Mouse (Mus musculus) hindbrain, embryonic 14.5 days (tissue): ENCODE data around the gene Ppp6r3. TPM values are rescaled to one million over a fixed set of nuclear protein-coding genes. Genes with fewer than 3 reads are reported as not detected.
"Not testable (repeated sequence)": the region's sequence is repeated elsewhere in the genome, so short reads cannot be mapped to it uniquely, and the experiment has no call there.

Experiments used
- ATAC-seq: fragments of 200-750 bp; cut with Nextera tagmentation; 2 replicates; pipeline ENCODE4 v1.8.0; 2017; ENCODE audit warnings: moderate number of reproducible peaks, mild to moderate bottlenecking, moderate TSS enrichment, moderate library complexity; ENCODE audit not compliant: low FRiP score
- DNase-seq: peaks from one replicate; pipeline ENCODE4 v3.0.0-alpha.2; 2015; ENCODE audit warnings: low spot score
- H3K27ac ChIP-seq: fragments of 300-500 bp; sonication (generic); 2 replicates; pipeline ENCODE4 v1.5.1; 2014; ENCODE audit warnings: mild to moderate bottlenecking, moderate library complexity
- H3K27me3 ChIP-seq: fragments of 300-500 bp; sonication (generic); 2 replicates; pipeline ENCODE4 v1.6.1; 2014; ENCODE audit warnings: mild to moderate bottlenecking, low read length, mixed read lengths; ENCODE audit not compliant: control insufficient read depth, insufficient read depth
- H3K36me3 ChIP-seq: fragments of 300-500 bp; sonication (generic); replicated peaks from 2 replicates; pipeline ENCODE4 v1.6.1; 2014; ENCODE audit not compliant: control insufficient read depth, insufficient read depth
- H3K4me1 ChIP-seq: fragments of 300-500 bp; sonication (generic); replicated peaks from 2 replicates; pipeline ENCODE4 v1.6.1; 2014; ENCODE audit warnings: antibody characterized with exemption, low read length, mixed read lengths; ENCODE audit not compliant: control insufficient read depth, insufficient read depth
- H3K4me2 ChIP-seq: fragments of 300-500 bp; sonication (generic); replicated peaks from 2 replicates; pipeline ENCODE4 v1.6.1; 2014; ENCODE audit warnings: mild to moderate bottlenecking, moderate library complexity
- H3K4me3 ChIP-seq: fragments of 300-500 bp; sonication (generic); replicated peaks from 2 replicates; pipeline ENCODE4 v1.5.1; 2014; ENCODE audit warnings: mild to moderate bottlenecking, low read length
- H3K9ac ChIP-seq: fragments of 300-500 bp; sonication (generic); 2 replicates; pipeline ENCODE4 v1.6.1; 2014
- H3K9me3 ChIP-seq: fragments of 300-500 bp; sonication (generic); 2 replicates; pipeline ENCODE4 v1.6.1; 2016; ENCODE audit warnings: low read length; ENCODE audit not compliant: control insufficient read depth
- WGBS: fragments of 180-500 bp; shearing (Covaris S2); extraction: QIAGEN DNeasy Blood & Tissue Kit; methylation state at CpG from one replicate; pipeline ENCODE4 v1.1.7; 2014; 5-methylcytosine and 5-hydroxymethylcytosine counted together
- polyA plus RNA-seq: library from polyadenylated mRNA; unstranded; fragments of >200 nt; fragmentation: Nextera tagmentation; extraction: Ambion mirVana; gene quantifications from 2 replicates; pipeline ENCODE4 v1.2.1, GENCODE M21; 2014

Ppp6r3 gene
- polyA plus RNA-seq, 1 experiment from 2014 or later, result 59.9 TPM

DNA sequence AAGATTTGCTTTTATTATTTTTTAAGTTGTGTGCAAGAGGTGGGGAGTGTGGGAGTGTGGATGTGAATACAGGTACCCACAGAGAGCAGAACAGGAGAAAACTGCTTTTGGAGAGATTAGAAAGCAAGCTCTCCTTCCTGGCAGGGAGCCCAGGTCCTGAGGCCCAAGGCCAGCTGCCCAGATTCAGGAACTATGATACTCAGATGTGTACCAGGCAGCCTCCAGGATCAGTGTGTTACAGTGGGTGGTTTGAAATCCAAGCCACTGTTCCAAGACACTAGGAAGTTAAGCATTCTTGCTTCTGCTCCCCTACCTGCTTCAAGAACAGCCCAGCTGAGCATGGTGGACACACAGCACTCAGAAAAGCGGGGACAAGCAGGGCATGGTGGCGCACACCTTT, 35.3 kb upstream of the Ppp6r3 start:
- Histone ChIP-seq H3K27ac (no peak overlapping the region), H3K4me3 (no peak overlapping the region), H3K36me3 (peaks cover 23% of the 10 kb centered on the region), H3K9ac (no peak overlapping the region), H3K4me2 (no peak overlapping the region), H3K4me1 (no peaks in the 10 kb centered on the region), H3K9me3 (no peaks in the 10 kb centered on the region), H3K27me3 (no peaks in the 10 kb centered on the region)
- ATAC-seq (no peak), DNase-seq (no peak)
- 100% methylated on average over 2 of the region's 2 CpGs for WGBS

GRCm38 (mm10) chr19:3609826-3610225, 34.3 kb upstream of the Ppp6r3 start:
- Histone ChIP-seq H3K9ac (no peak overlapping the region), H3K9me3 (no peaks in the 10 kb centered on the region), H3K27ac (no peak overlapping the region), H3K4me3 (no peak overlapping the region), H3K4me1 (no peaks in the 10 kb centered on the region), H3K4me2 (no peak overlapping the region), H3K27me3 (no peaks in the 10 kb centered on the region), H3K36me3 (peaks cover 17% of the 10 kb centered on the region)
- ATAC-seq (no peak), DNase-seq (no peak)
- 89% methylated on average over 10 of the region's 10 CpGs for WGBS

DNA sequence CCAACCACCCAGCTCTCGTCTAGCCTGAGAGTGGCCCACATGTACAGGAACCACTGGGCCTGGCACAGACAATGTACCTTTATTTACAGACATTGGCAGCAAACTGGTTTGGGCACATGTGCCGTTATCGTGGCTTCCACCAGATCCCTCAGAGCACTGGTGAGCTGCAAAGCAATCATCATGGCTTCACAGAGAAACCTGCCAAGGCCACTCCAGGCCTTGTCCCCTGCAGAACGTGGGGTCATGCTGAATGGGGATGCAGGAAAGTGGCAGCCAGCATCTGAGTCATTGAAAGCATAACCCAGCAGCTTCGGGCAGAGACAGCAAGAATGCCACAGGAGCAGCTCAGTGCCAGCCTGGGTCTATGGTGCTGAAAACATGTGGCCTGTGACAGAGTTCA, 18.8 kb upstream of the Ppp6r3 start:
- WGBS, result 91% methylated on average over 5 of the region's 5 CpGs
- Histone ChIP-seq H3K4me1 (no peaks in the 10 kb centered on the region), H3K4me3 (no peak overlapping the region), H3K9me3 (no peaks in the 10 kb centered on the region), H3K4me2 (no peak overlapping the region), H3K9ac (no peak overlapping the region), H3K27ac (no peak overlapping the region), H3K27me3 (no peaks in the 10 kb centered on the region), H3K36me3 (peaks cover 21% of the 10 kb centered on the region)
- no peak for DNase-seq
- no peak for ATAC-seq

DNA sequence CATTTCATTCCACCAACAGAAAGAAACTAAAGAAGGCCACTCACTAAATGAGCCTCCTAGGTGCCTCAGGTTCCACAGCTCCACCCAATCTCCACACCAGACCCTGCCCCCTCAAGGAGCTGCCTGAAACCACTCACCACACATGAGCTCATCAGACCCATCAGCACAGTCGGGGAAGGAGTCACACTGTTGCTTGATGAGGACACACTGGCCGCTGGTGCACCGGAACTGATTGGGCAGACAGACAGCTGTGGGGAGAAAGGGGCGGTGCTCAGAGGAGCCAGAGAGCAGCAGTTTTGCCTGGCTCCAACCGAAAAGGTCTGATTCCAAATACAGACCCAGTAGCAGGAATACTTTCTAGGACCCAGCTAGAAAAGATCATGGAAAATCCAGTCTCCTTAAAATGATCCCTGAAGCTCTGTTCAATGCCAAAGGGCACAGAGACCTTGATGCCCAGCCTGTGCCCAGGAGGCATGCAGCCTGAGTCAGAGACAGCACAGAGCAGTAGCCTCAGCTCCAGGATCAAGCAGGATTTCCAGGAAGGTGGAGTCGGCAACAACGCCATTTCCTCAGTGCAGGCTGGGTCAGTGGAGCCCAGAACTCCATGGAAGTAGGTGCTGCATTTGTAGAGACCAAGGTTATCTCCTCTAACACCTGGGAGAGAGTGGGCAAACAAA, 18.0 kb upstream of the Ppp6r3 start:
- no peak overlapping the region for H3K27ac ChIP-seq
- H3K9me3 ChIP-seq, result no peaks in the 10 kb centered on the region
- no peak overlapping the region for H3K9ac ChIP-seq
- WGBS, result 90% methylated on average over 7 of the region's 7 CpGs
- H3K36me3 ChIP-seq, result peaks cover 21% of the 10 kb centered on the region
- ATAC-seq, result no peak
- H3K27me3 ChIP-seq, result no peaks in the 10 kb centered on the region
- no peak overlapping the region for H3K4me2 ChIP-seq
- no peaks in the 10 kb centered on the region for H3K4me1 ChIP-seq
- no peak overlapping the region for H3K4me3 ChIP-seq
- no peak for DNase-seq

- no peak overlapping the region for H3K27ac ChIP-seq
- no peak overlapping the region for H3K9ac ChIP-seq
- H3K9me3 ChIP-seq, result no peaks in the 10 kb centered on the region
- H3K4me1 ChIP-seq, result no peaks in the 10 kb centered on the region
- WGBS, result 96% methylated on average over 4 of the region's 4 CpGs
- ATAC-seq, result no peak
- no peak overlapping the region for H3K4me2 ChIP-seq
- DNase-seq, result no peak
- H3K27me3 ChIP-seq, result no peaks in the 10 kb centered on the region
- no peak overlapping the region for H3K4me3 ChIP-seq
- peaks cover 15% of the 10 kb centered on the region for H3K36me3 ChIP-seq
These were observed 14.4 kb upstream of the Ppp6r3 start for GRCm38 (mm10) chr19:3589968-3590367.

GRCm38 (mm10) chr19:3589547-3589946, 14.0 kb upstream of the Ppp6r3 start:
- Histone ChIP-seq H3K4me2 (no peak overlapping the region), H3K27ac (no peak overlapping the region), H3K9me3 (no peaks in the 10 kb centered on the region), H3K27me3 (no peaks in the 10 kb centered on the region), H3K9ac (no peak overlapping the region), H3K4me1 (no peaks in the 10 kb centered on the region), H3K36me3 (peaks cover 15% of the 10 kb centered on the region), H3K4me3 (no peak overlapping the region)
- no peak for ATAC-seq
- DNase-seq, result no peak
- 87% methylated on average over 5 of the region's 5 CpGs for WGBS

- not testable (repeated sequence) for H3K4me3 ChIP-seq, H3K4me2 ChIP-seq, H3K9me3 ChIP-seq, H3K27me3 ChIP-seq, H3K27ac ChIP-seq, ATAC-seq, DNase-seq, H3K9ac ChIP-seq, H3K4me1 ChIP-seq
- WGBS, result 93% methylated on average over 5 of the region's 5 CpGs
- H3K36me3 ChIP-seq, result peaks cover 19% of the 10 kb centered on the region
These were observed 12.2 kb upstream of the Ppp6r3 start for GRCm38 (mm10) chr19:3587729-3588128.

GRCm38 (mm10) chr19:3586540-3586939, 11.0 kb upstream of the Ppp6r3 start:
- no peak for ATAC-seq
- Histone ChIP-seq H3K4me3 (no peak overlapping the region), H3K27me3 (no peaks in the 10 kb centered on the region), H3K9me3 (no peaks in the 10 kb centered on the region), H3K9ac (no peak overlapping the region), H3K36me3 (peaks cover 16% of the 10 kb centered on the region), H3K27ac (no peak overlapping the region), H3K4me2 (no peak overlapping the region), H3K4me1 (no peaks in the 10 kb centered on the region)
- DNase-seq, result no peak
- 21% methylated on average over 1 of the region's 1 CpGs for WGBS

GRCm38 (mm10) chr19:3586026-3586425, 10.5 kb upstream of the Ppp6r3 start:
- no peak overlapping the region for H3K27ac ChIP-seq
- 94% methylated on average over 9 of the region's 9 CpGs for WGBS
- DNase-seq (no peak), ATAC-seq (no peak)
- H3K4me2 ChIP-seq, result no peak overlapping the region
- H3K36me3 ChIP-seq, result 0 out of 2 replicates have a peak, but pooled peaks cover 11% of the 10 kb centered on the region
- no peak overlapping the region for H3K4me3 ChIP-seq
- H3K27me3 ChIP-seq, result no peaks in the 10 kb centered on the region
- H3K4me1 ChIP-seq, result no peaks in the 10 kb centered on the region
- no peaks in the 10 kb centered on the region for H3K9me3 ChIP-seq
- no peak overlapping the region for H3K9ac ChIP-seq

- Histone ChIP-seq H3K36me3 (0 out of 2 replicates have a peak, but pooled peaks cover 4% of the 10 kb centered on the region), H3K9ac (no peak overlapping the region), H3K4me2 (no peak overlapping the region), H3K27ac (no peak overlapping the region), H3K27me3 (no peaks in the 10 kb centered on the region), H3K9me3 (no peaks in the 10 kb centered on the region), H3K4me3 (no peak overlapping the region), H3K4me1 (0 out of 2 replicates have a peak, but pooled peaks cover 3% of the 10 kb centered on the region)
- 35% methylated on average over 7 of the region's 7 CpGs for WGBS
- ATAC-seq (no peak), DNase-seq (peak; percentile 66)
These were observed 5.8 kb upstream of the Ppp6r3 start for GRCm38 (mm10) chr19:3581326-3581725.
